Mouse (Mus musculus) stomach, postnatal 0 days (tissue): ENCODE measurements around the gene Hras.

Source experiments
- CTCF ChIP-seq: IDR thresholded peaks from 2 replicates; pipeline ENCODE4 v1.5.1; 2016; ENCODE audit warnings: antibody characterized with exemption, low read depth, mild to moderate bottlenecking, moderate library complexity
- EP300 ChIP-seq: optimal IDR thresholded peaks from 2 replicates; pipeline ENCODE3; 2016; ENCODE audit warnings: antibody characterized with exemption

DNA sequence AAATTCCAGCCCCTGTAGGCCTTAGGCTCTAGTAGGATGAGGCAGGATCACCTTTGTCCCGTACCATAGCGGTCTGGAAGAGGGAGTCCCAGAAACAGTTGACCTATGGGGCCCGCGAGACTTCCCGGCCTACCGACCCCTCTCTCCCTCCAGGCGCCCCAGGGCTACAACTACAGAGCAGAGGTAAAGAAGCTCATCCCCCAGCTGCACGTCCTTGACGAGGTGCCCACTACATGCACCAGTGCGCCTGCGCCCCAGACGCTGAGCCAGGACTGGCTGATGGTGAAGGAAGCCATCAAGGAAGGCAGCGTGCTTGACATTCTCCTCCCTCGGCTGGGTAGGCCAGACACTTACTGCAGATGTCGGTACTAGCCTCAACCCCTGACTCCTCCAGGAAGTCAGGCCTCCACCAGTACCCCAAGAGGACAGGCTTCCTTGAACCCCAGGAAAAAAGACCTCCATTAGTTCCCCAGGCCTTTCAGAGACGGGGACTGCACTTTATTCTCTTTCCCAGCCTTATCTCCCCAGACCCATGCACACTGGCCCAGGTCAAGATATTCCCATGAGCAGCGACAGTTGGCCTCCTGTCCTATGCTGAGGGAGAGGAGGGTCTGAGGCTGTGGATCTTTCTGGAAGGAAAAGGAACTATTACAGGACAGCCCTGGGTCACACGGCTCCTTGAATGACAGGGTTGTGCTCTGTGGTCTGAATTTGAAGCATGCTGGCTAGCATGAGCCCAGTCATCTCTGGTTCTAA lies 12.6 kb upstream of the Hras start:
- TF ChIP-seq CTCF (no peak), EP300 (no peak)
